Mouse (Mus musculus) spleen, embryonic (tissue): ENCODE measurements around the gene Cap1.

Experiments used
- CTCF ChIA-PET: fragments of 350-600 bp; sonication (Branson Sonifier 250); formaldehyde crosslinking; loops from one replicate; lab custom pipeline; 2022; lab: Charles Lee

Cap1 gene

GRCm38 (mm10) chr4:122885768-122886578 is at the start of gene Cap1:
Cap1 (minus strand) TSS chr4:122886056.
- CTCF ChIA-PET, result interaction anchor here (0.6 to 1.2 kb wide), 2 partner anchors 31 to 32 kb away, joined by 3 to 7 read pairs; no protein-coding TSS in a partner anchor

DNA sequence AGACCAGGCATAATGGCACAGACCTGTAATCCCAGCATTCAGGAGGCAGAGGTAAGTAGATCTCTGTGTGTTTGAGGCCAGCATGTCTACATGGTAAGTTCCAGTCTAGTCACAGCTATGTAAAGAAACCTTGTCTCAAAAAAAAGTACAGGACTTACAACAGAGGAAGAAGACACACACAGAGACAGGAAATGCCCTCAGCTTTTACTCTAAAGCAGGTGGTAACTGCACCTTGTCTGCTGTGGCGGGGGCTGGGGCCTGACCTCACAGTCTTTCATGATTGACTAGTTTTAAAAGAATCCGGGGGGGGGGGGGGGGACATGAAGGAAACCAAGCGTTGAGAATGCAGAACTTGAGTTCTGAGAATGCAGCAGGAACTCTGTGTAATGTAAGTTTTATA is 48.0 kb upstream of the Cap1 start:
- CTCF ChIA-PET, result interaction anchor here (1.0 kb wide), 1 partner anchor 13 kb away, joined by 3 read pairs; no protein-coding TSS in a partner anchor

- CTCF ChIA-PET, result interaction anchor here (0.5 kb wide), 1 partner anchor 485 kb away, joined by 4 read pairs; no protein-coding TSS in a partner anchor
These were observed 47.3 kb upstream of the Cap1 start for GRCm38 (mm10) chr4:122933051-122933591.

- CTCF ChIA-PET, result interaction anchor here (0.5 to 0.6 kb wide), 2 partner anchors 254 to 1732 kb away, joined by 3 to 31 read pairs; no protein-coding TSS in a partner anchor
These were observed 46.6 kb upstream of the Cap1 start for GRCm38 (mm10) chr4:122932239-122932978.

DNA sequence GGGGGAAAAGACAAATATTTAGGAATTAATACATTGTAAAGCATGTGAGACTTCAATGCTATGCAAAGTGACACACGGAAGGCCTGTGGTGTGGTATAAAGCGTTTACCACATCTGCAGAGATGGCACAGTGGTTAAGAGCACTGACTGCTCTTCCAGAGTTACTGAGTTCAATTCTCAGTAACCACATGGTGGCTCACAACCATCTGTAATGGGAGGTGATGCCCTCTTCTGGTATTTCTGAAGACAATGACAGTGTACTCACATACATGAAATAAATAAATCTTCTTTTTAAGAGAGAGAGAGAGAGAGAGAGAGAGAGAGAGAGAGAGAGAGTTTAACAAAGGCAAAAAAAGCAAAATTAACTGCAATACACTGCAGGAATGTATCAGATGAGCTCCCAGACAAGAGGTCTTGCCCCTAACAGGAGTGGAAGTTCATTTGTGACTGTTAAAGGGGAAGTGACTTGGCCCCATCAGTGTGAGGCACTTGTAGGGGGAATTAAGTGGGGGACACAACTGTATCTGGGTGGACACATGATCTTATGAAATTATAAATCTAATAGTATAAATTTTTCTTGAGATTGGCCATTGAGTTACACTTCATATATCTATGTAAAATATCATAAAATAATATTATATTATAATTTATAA is 45.2 kb upstream of the Cap1 start:
- CTCF ChIA-PET, result interaction anchor here (0.7 kb wide), 2 partner anchors 13 to 31 kb away, joined by 3 to 13 read pairs; no protein-coding TSS in a partner anchor

DNA sequence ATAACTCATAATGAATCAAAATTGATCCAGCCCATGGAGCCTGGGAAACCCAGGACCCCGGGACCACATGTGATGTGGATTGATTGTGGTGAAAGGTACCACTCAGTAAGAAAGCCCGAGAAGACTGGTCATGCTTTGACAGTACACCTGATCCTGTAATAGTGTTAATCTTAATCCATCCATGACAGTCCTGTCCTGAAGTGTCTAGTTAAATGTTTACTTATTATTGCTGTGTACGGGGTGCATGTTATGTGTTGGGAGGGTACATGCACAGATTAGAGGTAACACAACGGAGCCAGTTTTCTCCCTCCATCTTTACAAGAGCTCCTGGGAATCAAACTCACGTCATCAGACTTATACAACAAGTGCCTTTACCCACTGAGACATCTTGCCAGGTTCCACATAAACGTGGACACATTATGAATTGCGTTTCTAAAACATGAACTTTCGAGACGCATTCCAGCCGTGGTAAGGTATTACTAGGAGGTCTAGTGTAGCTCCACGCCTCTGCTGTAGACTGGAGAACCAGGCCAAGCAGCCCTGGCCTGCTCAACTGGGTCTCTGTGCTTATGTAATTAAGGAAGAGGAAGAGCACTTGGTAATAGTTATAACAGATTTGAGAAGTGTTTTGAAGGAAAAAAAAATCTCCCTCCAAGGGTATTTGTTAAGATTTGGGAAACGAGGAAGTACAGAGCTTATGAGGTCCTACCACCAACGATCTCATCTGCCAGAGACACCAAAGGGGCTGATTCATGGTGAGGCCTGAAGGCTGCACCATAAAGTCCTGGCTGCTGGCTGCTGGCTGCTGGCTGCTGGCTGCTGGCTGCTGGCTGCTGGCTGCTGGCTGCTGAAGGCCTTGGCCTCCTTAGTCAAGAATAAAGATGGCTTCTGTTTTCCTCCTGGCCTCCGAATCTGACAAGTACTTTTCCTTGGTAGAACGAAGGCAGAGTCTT is 37.8 kb upstream of the Cap1 start:
- CTCF ChIA-PET, result no interaction called here

- CTCF ChIA-PET, result interaction anchor here (0.6 kb wide), 1 partner anchor 10 kb away, joined by 4 read pairs; no protein-coding TSS in a partner anchor
These were observed 37.0 kb upstream of the Cap1 start for GRCm38 (mm10) chr4:122922841-122923240.

GRCm38 (mm10) chr4:122915985-122916384 is 30.1 kb upstream of the Cap1 start:
- CTCF ChIA-PET, result interaction anchor here (0.6 kb wide), 1 partner anchor 1012 kb away, joined by 6 read pairs; no protein-coding TSS in a partner anchor

- CTCF ChIA-PET, result interaction anchor here (0.7 kb wide), 1 partner anchor 59 kb away, joined by 4 read pairs; no protein-coding TSS in a partner anchor
These were observed 28.3 kb upstream of the Cap1 start for GRCm38 (mm10) chr4:122914186-122914585.

DNA sequence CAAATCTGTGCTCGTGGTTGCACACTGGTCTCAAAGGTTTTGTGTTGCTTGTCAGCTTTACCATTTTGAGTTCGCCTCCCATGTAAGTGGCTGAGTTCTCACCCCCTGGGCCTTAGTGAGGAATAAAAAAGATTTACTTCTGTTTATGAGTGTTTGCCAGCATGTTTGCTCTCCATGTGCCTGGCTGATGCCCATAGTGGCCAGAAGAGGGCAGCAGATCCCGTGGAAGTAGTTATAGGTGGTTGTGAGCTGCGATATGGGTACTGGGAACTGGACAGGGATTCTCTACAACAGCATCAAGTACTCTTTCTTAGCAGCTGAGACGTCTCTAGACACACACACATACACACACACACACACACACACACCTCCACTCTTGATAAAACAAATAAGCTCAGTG is 26.8 kb upstream of the Cap1 start:
- CTCF ChIA-PET, result interaction anchor here (0.6 to 1.3 kb wide), 5 partner anchors 10 to 170 kb away, joined by 3 to 28 read pairs (median 4); no protein-coding TSS in a partner anchor

DNA sequence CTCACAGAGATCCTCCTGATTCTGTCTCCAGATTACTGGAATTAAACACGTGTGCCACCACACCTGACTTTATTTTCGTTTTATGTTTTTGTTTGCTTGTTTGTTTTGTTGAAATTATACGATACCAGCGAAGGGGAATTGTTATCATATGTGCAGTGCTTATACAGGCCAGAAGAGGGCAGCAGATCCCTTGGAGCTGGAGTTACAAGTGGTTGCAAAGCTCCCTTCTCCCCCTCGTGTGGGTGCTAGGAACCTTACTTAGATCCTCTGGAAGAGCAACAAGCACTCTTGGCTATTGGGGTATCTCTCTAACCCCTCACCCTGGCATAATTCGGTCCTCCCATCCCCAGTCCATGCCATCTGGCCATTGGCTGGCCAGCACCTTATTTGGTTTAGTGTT is 24.7 kb upstream of the Cap1 start:
- CTCF ChIA-PET, result interaction anchor here (0.6 kb wide), 3 partner anchors 29 to 144 kb away, joined by 3 to 6 read pairs (median 3); no protein-coding TSS in a partner anchor

GRCm38 (mm10) chr4:122909572-122910189 is 23.8 kb upstream of the Cap1 start:
- CTCF ChIA-PET, result interaction anchor here (0.6 kb wide), 2 partner anchors 50 to 145 kb away, joined by 3 read pairs; no protein-coding TSS in a partner anchor

DNA sequence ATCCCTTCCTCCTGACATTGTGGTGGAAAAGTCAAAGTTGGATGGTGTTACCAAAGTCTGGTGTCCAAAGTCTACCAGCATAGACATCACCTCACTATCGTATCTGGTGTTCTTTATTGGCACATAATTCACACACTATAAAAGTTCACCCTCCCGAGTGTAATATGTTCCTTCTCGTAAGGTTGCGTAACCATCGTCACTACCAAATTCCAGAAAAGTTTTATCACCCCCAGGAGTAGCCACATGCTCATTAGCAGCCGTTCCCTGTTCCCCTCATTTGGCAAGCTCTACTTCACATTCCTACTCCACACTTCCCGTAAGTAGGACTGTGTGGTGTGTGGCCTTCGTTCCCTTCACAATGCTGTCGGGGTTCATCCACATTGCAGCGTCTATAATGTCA is 19.5 kb upstream of the Cap1 start:
- CTCF ChIA-PET, result no interaction called here

GRCm38 (mm10) chr4:122903709-122904108 is 17.9 kb upstream of the Cap1 start:
- CTCF ChIA-PET, result no interaction called here

- CTCF ChIA-PET, result no interaction called here
These were observed 16.3 kb upstream of the Cap1 start for GRCm38 (mm10) chr4:122902156-122902555.

- CTCF ChIA-PET, result no interaction called here
These were observed 12.5 kb upstream of the Cap1 start for GRCm38 (mm10) chr4:122898313-122898712.

DNA sequence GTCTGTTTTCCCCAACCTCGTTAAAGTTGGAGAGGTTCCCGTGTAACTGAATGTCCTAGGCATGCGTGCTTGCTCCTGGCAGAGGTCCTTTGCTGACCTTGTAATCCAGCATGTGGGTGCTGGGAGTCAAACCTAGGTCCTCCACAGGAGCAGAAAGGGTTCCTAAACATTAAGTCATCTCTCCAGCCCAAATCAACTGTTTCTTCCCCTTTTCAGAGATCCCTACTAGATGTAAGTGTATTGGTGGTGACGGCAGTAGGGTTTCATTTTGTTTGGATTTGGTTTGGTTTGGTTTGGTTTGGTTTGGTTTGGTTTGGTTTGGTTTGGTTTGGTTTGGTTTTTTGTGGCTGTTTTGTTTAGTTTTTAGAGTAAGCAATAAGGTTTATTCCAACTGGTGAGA is 11.9 kb upstream of the Cap1 start:
- CTCF ChIA-PET, result no interaction called here

GRCm38 (mm10) chr4:122892157-122892556 is 6.3 kb upstream of the Cap1 start:
- CTCF ChIA-PET, result no interaction called here

DNA sequence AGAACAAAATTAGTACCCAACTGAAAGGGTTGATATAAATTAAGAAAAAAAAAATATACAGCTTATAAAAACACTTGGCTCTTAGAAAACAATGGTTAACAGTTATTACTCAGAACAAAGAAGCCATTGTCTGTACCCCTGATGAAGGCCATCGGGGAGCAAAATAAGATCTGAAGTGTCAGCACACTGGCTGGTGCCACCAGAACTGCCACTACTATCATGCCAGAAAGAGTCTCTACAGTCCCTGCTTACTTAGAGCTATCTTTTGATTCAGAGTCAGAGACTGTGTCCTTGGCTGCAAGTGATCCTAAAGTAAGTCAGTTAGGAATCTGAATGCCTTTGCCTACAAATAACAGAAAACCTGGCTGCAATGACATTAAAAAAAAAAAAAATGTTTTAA is 5.7 kb upstream of the Cap1 start:
- CTCF ChIA-PET, result interaction anchor here (0.6 kb wide), 1 partner anchor 124 kb away, joined by 3 read pairs; no protein-coding TSS in a partner anchor
